Mouse (Mus musculus) layer of hippocampus, adult 9-11 months (tissue): ENCODE results near the gene Ppp4r1.
A peak's percentile ranks its signal among the peaks of the same experiment; 100 is the strongest.

Experiments used
- DNase-seq: peaks from one replicate; pipeline ENCODE4 v3.0.0; 2022

Gene Ppp4r1

GRCm38 (mm10) chr17:65773617-65774016 is 8.8 kb upstream of the Ppp4r1 start:
- DNase-seq: no peak

- DNase-seq: no peak
These were observed 7.9 kb upstream of the Ppp4r1 start for GRCm38 (mm10) chr17:65774439-65774838.

GRCm38 (mm10) chr17:65776228-65776627 is 6.1 kb upstream of the Ppp4r1 start:
- no peak for DNase-seq

GRCm38 (mm10) chr17:65777461-65777860 is 4.9 kb upstream of the Ppp4r1 start:
- no peak for DNase-seq

GRCm38 (mm10) chr17:65780970-65781369 is 1.4 kb upstream of the Ppp4r1 start:
- no peak for DNase-seq

- peak; percentile 79 for DNase-seq
These were observed 1.1 kb downstream of the Ppp4r1 start for GRCm38 (mm10) chr17:65783182-65784161.

- no peak for DNase-seq
These were observed 2.3 kb downstream of the Ppp4r1 start for GRCm38 (mm10) chr17:65784610-65785140.

GRCm38 (mm10) chr17:65785707-65786106 is 3.3 kb downstream of the Ppp4r1 start:
- DNase-seq: no peak

- no peak for DNase-seq
These were observed 3.9 kb downstream of the Ppp4r1 start for GRCm38 (mm10) chr17:65786225-65786624.

- no peak for DNase-seq
These were observed 4.9 kb downstream of the Ppp4r1 start for GRCm38 (mm10) chr17:65787261-65787660.

GRCm38 (mm10) chr17:65788542-65789291 is 6.3 kb downstream of the Ppp4r1 start:
- DNase-seq: no peak

GRCm38 (mm10) chr17:65789576-65789975 is 7.2 kb downstream of the Ppp4r1 start:
- DNase-seq: no peak

GRCm38 (mm10) chr17:65791161-65791560 is 8.8 kb downstream of the Ppp4r1 start:
- DNase-seq: no peak

- no peak for DNase-seq
These were observed 11.0 kb downstream of the Ppp4r1 start for GRCm38 (mm10) chr17:65793307-65793930.

- DNase-seq: no peak
These were observed 11.9 kb downstream of the Ppp4r1 start for GRCm38 (mm10) chr17:65794096-65794850.

- DNase-seq: no peak
These were observed 13.7 kb downstream of the Ppp4r1 start for GRCm38 (mm10) chr17:65796056-65796455.

GRCm38 (mm10) chr17:65798446-65798845 is 16.1 kb downstream of the Ppp4r1 start:
- DNase-seq: no peak

- no peak for DNase-seq
These were observed 17.0 kb downstream of the Ppp4r1 start for GRCm38 (mm10) chr17:65799353-65799752.

GRCm38 (mm10) chr17:65800451-65800850 is 18.1 kb downstream of the Ppp4r1 start:
- DNase-seq: no peak

GRCm38 (mm10) chr17:65802026-65802425 is 19.7 kb downstream of the Ppp4r1 start:
- no peak for DNase-seq

- no peak for DNase-seq
These were observed 23.6 kb downstream of the Ppp4r1 start for GRCm38 (mm10) chr17:65805966-65806365.

GRCm38 (mm10) chr17:65806416-65806815 is 24.0 kb downstream of the Ppp4r1 start:
- no peak for DNase-seq
